Mouse (Mus musculus): Measurements from ENCODE around the gene Mtmr4. TPM values are rescaled to one million over a fixed set of nuclear protein-coding genes. Genes with fewer than 3 reads are reported as not detected.

The Mtmr4 gene
- polyA plus RNA-seq, 1 experiment from 2014 or later: 58.2 TPM

- Histone ChIP-seq H3K4me3 (no peak overlapping the region), H3K9me3 (no peaks in the 10 kb centered on the region), H3K9ac (no peak overlapping the region), H3K27ac (replicated peaks) (no peak overlapping the region), H3K36me3 (no peaks in the 10 kb centered on the region), H3K27me3 (no peaks in the 10 kb centered on the region), H3K4me2 (no peak overlapping the region), H3K4me1 (replicated peaks) (peaks cover 8% of the 10 kb centered on the region)
- WGBS: 86% methylated on average over 10 of the region's 10 CpGs
- ATAC-seq (ENCODE audit: low read depth): no peak
Measured at GRCm38 (mm10) chr11:87584711-87585505, 7.1 kb upstream of the Mtmr4 start.

GRCm38 (mm10) chr11:87587211-87587874, 4.6 kb upstream of the Mtmr4 start:
- H3K27ac ChIP-seq (replicated peaks): no peak overlapping the region
- ATAC-seq (ENCODE audit: low read depth): no peak
- H3K9me3 ChIP-seq: no peaks in the 10 kb centered on the region
- H3K4me1 ChIP-seq (replicated peaks): peaks cover 19% of the 10 kb centered on the region
- no peaks in the 10 kb centered on the region for H3K36me3 ChIP-seq
- WGBS: 94% methylated on average over 5 of the region's 5 CpGs
- no peaks in the 10 kb centered on the region for H3K27me3 ChIP-seq
- H3K4me3 ChIP-seq: no peak overlapping the region
- H3K4me2 ChIP-seq: no peak overlapping the region
- no peak overlapping the region for H3K9ac ChIP-seq

- 0 out of 2 replicates have a peak, but pooled peaks cover 7% of the 10 kb centered on the region for H3K36me3 ChIP-seq
- H3K9ac ChIP-seq: 0 out of 2 replicates have a peak overlapping the region, but pooled peaks have one; percentile 96
- H3K9me3 ChIP-seq: no peaks in the 10 kb centered on the region
- 95% methylated on average over 8 of the region's 8 CpGs for WGBS
- no peak overlapping the region for H3K27ac ChIP-seq (replicated peaks)
- no peak for ATAC-seq (ENCODE audit: low read depth)
- H3K4me3 ChIP-seq: no peak overlapping the region
- H3K4me2 ChIP-seq: peak overlapping the region; percentile 90
- H3K27me3 ChIP-seq: no peaks in the 10 kb centered on the region
- peaks cover 41% of the 10 kb centered on the region for H3K4me1 ChIP-seq (replicated peaks)
Measured at GRCm38 (mm10) chr11:87589605-87590004, 2.4 kb upstream of the Mtmr4 start.

- peaks cover 53% of the 10 kb centered on the region for H3K4me1 ChIP-seq (replicated peaks)
- H3K9me3 ChIP-seq: no peaks in the 10 kb centered on the region
- peak overlapping the region; percentile 90 for H3K4me2 ChIP-seq
Measured at GRCm38 (mm10) chr11:87590841-87591525, 979 bp upstream of the Mtmr4 start.

DNA sequence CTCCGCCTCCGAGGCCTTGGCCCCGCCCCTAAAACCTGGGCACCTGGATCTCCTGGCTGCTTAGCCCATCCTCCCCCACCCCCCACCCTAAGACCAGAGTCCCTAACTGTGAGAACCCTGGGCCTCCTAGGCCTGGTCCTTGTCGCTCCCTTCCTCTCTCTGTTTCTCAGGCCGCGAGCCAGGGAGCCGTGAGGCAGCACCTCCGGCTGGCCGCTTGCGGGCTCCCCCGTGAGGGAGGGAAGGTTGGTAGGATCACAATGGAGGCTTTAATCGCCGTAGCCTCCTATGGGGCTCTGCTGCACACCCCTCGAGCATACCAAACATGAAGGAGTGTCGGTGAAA, 363 bp downstream of the Mtmr4 start:
- H3K36me3 ChIP-seq: peaks cover 11% of the 10 kb centered on the region
- H3K4me1 ChIP-seq (replicated peaks): peaks cover 66% of the 10 kb centered on the region
- H3K27me3 ChIP-seq: no peaks in the 10 kb centered on the region
- peak overlapping the region; percentile 90 for H3K27ac ChIP-seq (replicated peaks)
- peak; percentile 47 for ATAC-seq (ENCODE audit: low read depth)
- H3K9me3 ChIP-seq: no peaks in the 10 kb centered on the region
- H3K9ac ChIP-seq: peak overlapping the region; percentile 85
- peak overlapping the region; percentile 87 for H3K4me2 ChIP-seq
- peak overlapping the region; percentile 78 for H3K4me3 ChIP-seq
- 2% methylated on average over 15 of the region's 15 CpGs for WGBS

More at GRCm38 (mm10) chr11:87590841-87591525, 979 bp upstream of the Mtmr4 start:
- peak overlapping the region; percentile 96 for H3K9ac ChIP-seq
- 3% methylated on average over 25 of the region's 25 CpGs for WGBS
- no peak for ATAC-seq (ENCODE audit: low read depth)
- peak overlapping the region; percentile 78 for H3K4me3 ChIP-seq
- no peaks in the 10 kb centered on the region for H3K27me3 ChIP-seq
- H3K36me3 ChIP-seq: 0 out of 2 replicates have a peak, but pooled peaks cover 7% of the 10 kb centered on the region
- H3K27ac ChIP-seq (replicated peaks): peak overlapping the region; percentile 91

GRCm38 (mm10) chr11:87592713-87593598, 994 bp downstream of the Mtmr4 start:
- Histone ChIP-seq H3K9ac (peak overlapping the region; percentile 85), H3K27ac (replicated peaks) (peak overlapping the region; percentile 90), H3K27me3 (no peaks in the 10 kb centered on the region), H3K36me3 (peaks cover 17% of the 10 kb centered on the region), H3K4me2 (peak overlapping the region; percentile 87), H3K4me1 (replicated peaks) (peaks cover 72% of the 10 kb centered on the region), H3K9me3 (no peaks in the 10 kb centered on the region), H3K4me3 (peak overlapping the region; percentile 78)
- no peak for ATAC-seq (ENCODE audit: low read depth)
- WGBS: 32% methylated on average over 13 of the region's 13 CpGs

- peak; percentile 54 for ATAC-seq (ENCODE audit: low read depth)
- Histone ChIP-seq H3K9ac (peak overlapping the region; percentile 97), H3K9me3 (no peaks in the 10 kb centered on the region), H3K27ac (replicated peaks) (peak overlapping the region; percentile 91), H3K4me1 (replicated peaks) (peaks cover 66% of the 10 kb centered on the region), H3K36me3 (peaks cover 41% of the 10 kb centered on the region), H3K4me2 (peak overlapping the region; percentile 92), H3K27me3 (no peaks in the 10 kb centered on the region), H3K4me3 (peak overlapping the region; percentile 91)
- 1% methylated on average over 35 of the region's 37 CpGs for WGBS
Measured at GRCm38 (mm10) chr11:87595327-87595841, 3.4 kb downstream of the Mtmr4 start.

DNA sequence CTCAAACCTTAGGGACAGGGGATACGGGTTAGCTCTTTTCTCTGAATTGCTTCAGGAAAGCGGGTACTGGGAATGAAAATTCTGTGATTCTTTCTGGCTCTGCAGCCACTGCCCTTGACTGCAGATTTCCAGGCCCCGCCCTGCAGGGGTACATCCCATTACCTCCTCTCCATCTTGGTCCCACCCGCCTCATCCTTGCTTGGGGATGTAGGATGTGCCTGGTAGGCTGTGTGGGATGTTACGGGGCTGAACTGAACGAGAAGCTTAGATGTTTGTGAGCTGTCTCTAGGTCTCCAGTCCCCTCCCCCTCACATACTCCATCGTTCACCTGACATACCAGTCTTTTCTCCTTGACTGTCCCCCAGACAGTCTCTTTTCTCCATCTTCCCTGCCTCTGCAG, 4.0 kb downstream of the Mtmr4 start:
- 5% methylated on average over 7 of the region's 7 CpGs for WGBS
- H3K4me3 ChIP-seq: peak overlapping the region; percentile 91
- peaks cover 47% of the 10 kb centered on the region for H3K36me3 ChIP-seq
- ATAC-seq (ENCODE audit: low read depth): no peak
- peaks cover 60% of the 10 kb centered on the region for H3K4me1 ChIP-seq (replicated peaks)
- peak overlapping the region; percentile 92 for H3K4me2 ChIP-seq
- peak overlapping the region; percentile 97 for H3K9ac ChIP-seq
- H3K27me3 ChIP-seq: no peaks in the 10 kb centered on the region
- peak overlapping the region; percentile 91 for H3K27ac ChIP-seq (replicated peaks)
- H3K9me3 ChIP-seq: no peaks in the 10 kb centered on the region

- Histone ChIP-seq H3K27ac (replicated peaks) (peak overlapping the region; percentile 91), H3K4me1 (replicated peaks) (peaks cover 59% of the 10 kb centered on the region), H3K9ac (peak overlapping the region; percentile 97), H3K4me3 (peak overlapping the region; percentile 91), H3K36me3 (peaks cover 52% of the 10 kb centered on the region), H3K27me3 (no peaks in the 10 kb centered on the region), H3K4me2 (peak overlapping the region; percentile 92), H3K9me3 (no peaks in the 10 kb centered on the region)
- WGBS: 17% methylated on average over 2 of the region's 2 CpGs
- ATAC-seq (ENCODE audit: low read depth): no peak
Measured at GRCm38 (mm10) chr11:87596492-87596891, 4.5 kb downstream of the Mtmr4 start.

DNA sequence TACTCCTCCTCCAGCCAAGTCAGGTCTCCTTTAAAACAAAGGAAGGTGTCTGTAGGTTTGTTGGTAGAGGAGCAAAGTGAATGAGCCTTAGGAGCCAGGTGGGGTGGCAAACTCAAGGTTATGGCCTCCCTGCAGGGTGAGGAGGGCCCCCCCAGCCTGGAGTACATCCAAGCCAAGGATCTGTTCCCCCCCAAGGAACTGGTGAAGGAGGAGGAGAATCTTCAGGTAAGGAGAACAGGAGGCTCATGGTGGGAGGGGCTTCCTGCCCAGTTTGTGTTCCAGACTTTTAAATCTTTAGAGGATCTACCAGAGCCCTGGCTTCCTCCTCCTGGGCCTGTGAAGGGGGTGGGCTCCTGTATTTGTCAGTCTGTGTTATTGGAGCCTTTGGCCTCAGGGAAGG, 5.1 kb downstream of the Mtmr4 start:
- no peaks in the 10 kb centered on the region for H3K9me3 ChIP-seq
- H3K4me3 ChIP-seq: peak overlapping the region; percentile 91
- ATAC-seq (ENCODE audit: low read depth): no peak
- H3K9ac ChIP-seq: peak overlapping the region; percentile 97
- peaks cover 58% of the 10 kb centered on the region for H3K36me3 ChIP-seq
- peak overlapping the region; percentile 91; the same call in 1 of the 2 replicates for H3K27ac ChIP-seq (replicated peaks)
- peak overlapping the region; percentile 92 for H3K4me2 ChIP-seq
- H3K27me3 ChIP-seq: no peaks in the 10 kb centered on the region
- H3K4me1 ChIP-seq (replicated peaks): peaks cover 59% of the 10 kb centered on the region

DNA sequence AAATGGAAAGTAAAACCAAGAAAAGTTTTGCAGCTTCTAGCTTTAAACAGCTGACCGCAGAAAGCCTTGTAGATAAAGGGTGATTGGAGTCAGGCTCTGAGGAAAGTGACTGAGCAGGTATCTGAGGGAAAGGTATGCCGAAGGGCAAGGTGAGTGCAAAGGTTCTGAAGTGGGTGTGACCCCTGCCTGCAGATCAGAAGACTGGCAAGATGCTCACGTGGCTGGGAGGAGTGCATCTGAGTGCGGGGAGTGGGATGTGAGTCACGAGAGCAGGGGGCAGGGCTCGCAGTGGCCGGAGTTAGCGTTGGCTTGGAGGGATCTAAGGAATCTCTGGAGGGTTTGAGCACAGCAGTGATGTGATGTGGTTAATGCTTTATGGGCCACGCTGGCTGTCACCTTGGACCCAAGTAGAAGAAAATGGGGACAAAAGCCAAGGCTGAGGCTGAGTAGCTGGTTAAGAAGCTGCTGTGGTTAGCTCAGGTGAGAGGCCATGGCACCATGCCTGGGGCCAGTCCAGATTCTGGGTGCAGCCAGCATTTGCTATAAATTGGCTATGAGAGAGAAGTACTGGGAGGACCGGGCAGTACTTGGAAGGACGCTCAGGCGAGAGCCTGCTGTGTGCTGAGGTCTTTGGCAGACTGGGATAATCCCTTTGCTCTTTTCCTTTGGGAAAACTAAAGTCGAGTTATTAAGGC, 7.6 kb downstream of the Mtmr4 start:
- Histone ChIP-seq H3K27me3 (no peaks in the 10 kb centered on the region), H3K9ac (no peak overlapping the region), H3K9me3 (no peaks in the 10 kb centered on the region), H3K4me1 (replicated peaks) (peaks cover 38% of the 10 kb centered on the region), H3K4me3 (no peak overlapping the region), H3K36me3 (peaks cover 76% of the 10 kb centered on the region), H3K4me2 (no peak overlapping the region), H3K27ac (replicated peaks) (no peak overlapping the region)
- WGBS: 92% methylated on average over 13 of the region's 13 CpGs
- no peak for ATAC-seq (ENCODE audit: low read depth)
